Mouse (Mus musculus): ENCODE measurements around the gene Zc2hc1b.

GRCm38 (mm10) chr10:13177973-13178624, at the start of gene Zc2hc1b:
- no peak for TF ChIP-seq POLR2AphosphoS5 (IDR thresholded peaks at IDR 0.05; ENCODE audit: insufficient replicate concordance, low read depth, low read length)
- no peak for TF ChIP-seq CTCF (IDR thresholded peaks at IDR 0.05; ENCODE audit: low read depth, low read length)

Measured in G1E (cell line).